Mouse (Mus musculus) liver, embryonic 13.5 days (tissue): ENCODE measurements around the gene Eipr1. TPM values are rescaled to one million over a fixed set of nuclear protein-coding genes. Genes with fewer than 3 reads are reported as not detected.

Experiments used
- ATAC-seq: fragments of 200-750 bp; cut with Nextera tagmentation; 2 replicates; pipeline ENCODE4 v1.8.0; 2017; ENCODE audit warnings: low read depth, mild to moderate bottlenecking, moderate number of reproducible peaks, moderate library complexity
- DNase-seq: peaks from one replicate; pipeline ENCODE4 v3.0.0; 2022
- H3K27ac ChIP-seq: fragments of 300-500 bp; sonication (generic); 2 replicates; pipeline ENCODE4 v1.5.1; 2015; ENCODE audit warnings: moderate library complexity, mild to moderate bottlenecking, inconsistent platforms
- H3K27me3 ChIP-seq: fragments of 300-500 bp; sonication (generic); 2 replicates; pipeline ENCODE4 v1.6.1; 2015; ENCODE audit warnings: mild to moderate bottlenecking, inconsistent platforms
- H3K36me3 ChIP-seq: fragments of 300-500 bp; sonication (generic); 2 replicates; pipeline ENCODE4 v1.6.1; 2015; ENCODE audit warnings: mild to moderate bottlenecking, inconsistent platforms
- H3K4me1 ChIP-seq: fragments of 300-500 bp; sonication (generic); replicated peaks from 2 replicates; pipeline ENCODE4 v1.6.1; 2015; ENCODE audit warnings: inconsistent platforms
- H3K4me2 ChIP-seq: fragments of 300-500 bp; sonication (generic); 2 replicates; pipeline ENCODE4 v1.6.1; 2015; ENCODE audit warnings: inconsistent platforms, mild to moderate bottlenecking, moderate library complexity
- H3K4me3 ChIP-seq: fragments of 300-500 bp; sonication (generic); replicated peaks from 2 replicates; pipeline ENCODE4 v1.5.1; 2015; ENCODE audit warnings: mild to moderate bottlenecking, inconsistent platforms
- H3K9ac ChIP-seq: fragments of 300-500 bp; sonication (generic); 2 replicates; pipeline ENCODE4 v1.6.1; 2015; ENCODE audit warnings: mild to moderate bottlenecking, inconsistent platforms
- H3K9me3 ChIP-seq: fragments of 300-500 bp; sonication (generic); replicated peaks from 2 replicates; pipeline ENCODE4 v1.6.1; 2016; ENCODE audit warnings: inconsistent platforms
- WGBS: fragments of 180-500 bp; shearing (Covaris S2); methylation state at CpG from one replicate; pipeline ENCODE4 v1.1.7; 2015; ENCODE audit not compliant: insufficient replicate concordance; 5-methylcytosine and 5-hydroxymethylcytosine counted together
- polyA plus RNA-seq: library from polyadenylated mRNA; unstranded; fragments of >200 nt; fragmentation: Nextera tagmentation; extraction: Ambion mirVana; gene quantifications from 2 replicates; pipeline ENCODE4 v1.2.1, GENCODE M21; 2015

The Eipr1 gene
- polyA plus RNA-seq, 1 experiment from 2014 or later = 32.8 TPM

GRCm38 (mm10) chr12:28859495-28860263 lies 108.1 kb downstream of the Eipr1 start:
- 74% methylated on average over 11 of the region's 11 CpGs for WGBS
- no peak overlapping the region for H3K4me2 ChIP-seq
- peaks cover 3% of the 10 kb centered on the region; the same call in 1 of the 2 replicates for H3K36me3 ChIP-seq
- no peak overlapping the region for H3K9ac ChIP-seq
- no peaks in the 10 kb centered on the region for H3K4me1 ChIP-seq
- DNase-seq (no peak), ATAC-seq (no peak)
- H3K27ac ChIP-seq = no peak overlapping the region
- no peaks in the 10 kb centered on the region for H3K9me3 ChIP-seq
- H3K27me3 ChIP-seq = no peaks in the 10 kb centered on the region
- no peak overlapping the region for H3K4me3 ChIP-seq

DNA sequence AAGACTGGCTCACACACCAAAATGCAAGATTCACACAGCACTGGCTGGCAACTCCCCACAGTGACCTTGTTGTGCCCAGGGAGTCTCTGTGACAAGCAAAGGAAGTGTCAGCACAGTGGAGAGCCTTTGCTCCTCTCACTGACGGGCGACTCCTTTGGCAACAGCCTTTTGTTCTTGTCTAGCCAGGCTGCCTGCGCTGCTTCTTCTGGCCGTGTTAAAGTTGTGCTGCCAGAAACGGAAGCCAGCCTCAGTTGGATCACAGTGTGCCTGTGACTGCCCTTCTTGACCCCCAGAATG lies 108.6 kb downstream of the Eipr1 start:
- H3K4me3 ChIP-seq = no peak overlapping the region
- no peak overlapping the region for H3K4me2 ChIP-seq
- no peak overlapping the region for H3K9ac ChIP-seq
- no peaks in the 10 kb centered on the region for H3K4me1 ChIP-seq
- no peaks in the 10 kb centered on the region for H3K9me3 ChIP-seq
- DNase-seq (no peak), ATAC-seq (no peak)
- H3K27ac ChIP-seq = no peak overlapping the region
- no peaks in the 10 kb centered on the region for H3K27me3 ChIP-seq
- peaks cover 8% of the 10 kb centered on the region for H3K36me3 ChIP-seq
- 77% methylated on average over 5 of the region's 5 CpGs for WGBS

- DNase-seq = no peak
- 83% methylated on average over 12 of the region's 12 CpGs for WGBS
- H3K9ac ChIP-seq = no peak overlapping the region
Measured at GRCm38 (mm10) chr12:28863260-28863659, 111.7 kb downstream of the Eipr1 start.

GRCm38 (mm10) chr12:28866121-28866520 lies 114.5 kb downstream of the Eipr1 start:
- Histone ChIP-seq H3K36me3 (peaks cover 23% of the 10 kb centered on the region), H3K4me1 (no peaks in the 10 kb centered on the region), H3K4me3 (no peak overlapping the region), H3K27ac (no peak overlapping the region), H3K4me2 (no peak overlapping the region), H3K9ac (no peak overlapping the region), H3K27me3 (no peaks in the 10 kb centered on the region), H3K9me3 (no peaks in the 10 kb centered on the region)
- WGBS = 79% methylated on average over 1 of the region's 1 CpGs
- no peak for ATAC-seq
- DNase-seq = no peak

More at GRCm38 (mm10) chr12:28863260-28863659, 111.7 kb downstream of the Eipr1 start:
- H3K4me3 ChIP-seq = no peak overlapping the region
- no peak for ATAC-seq
- no peaks in the 10 kb centered on the region for H3K27me3 ChIP-seq
- H3K4me2 ChIP-seq = no peak overlapping the region
- no peaks in the 10 kb centered on the region for H3K9me3 ChIP-seq
- H3K4me1 ChIP-seq = no peaks in the 10 kb centered on the region
- peaks cover 18% of the 10 kb centered on the region for H3K36me3 ChIP-seq
- H3K27ac ChIP-seq = no peak overlapping the region

GRCm38 (mm10) chr12:28868794-28869193 lies 117.2 kb downstream of the Eipr1 start:
- Histone ChIP-seq H3K36me3 (peaks cover 23% of the 10 kb centered on the region), H3K27ac (no peak overlapping the region), H3K4me3 (no peak overlapping the region), H3K4me2 (no peak overlapping the region), H3K9ac (no peak overlapping the region), H3K4me1 (no peaks in the 10 kb centered on the region), H3K9me3 (no peaks in the 10 kb centered on the region), H3K27me3 (no peaks in the 10 kb centered on the region)
- DNase-seq (no peak), ATAC-seq (no peak)
- WGBS = 81% methylated on average over 4 of the region's 4 CpGs

DNA sequence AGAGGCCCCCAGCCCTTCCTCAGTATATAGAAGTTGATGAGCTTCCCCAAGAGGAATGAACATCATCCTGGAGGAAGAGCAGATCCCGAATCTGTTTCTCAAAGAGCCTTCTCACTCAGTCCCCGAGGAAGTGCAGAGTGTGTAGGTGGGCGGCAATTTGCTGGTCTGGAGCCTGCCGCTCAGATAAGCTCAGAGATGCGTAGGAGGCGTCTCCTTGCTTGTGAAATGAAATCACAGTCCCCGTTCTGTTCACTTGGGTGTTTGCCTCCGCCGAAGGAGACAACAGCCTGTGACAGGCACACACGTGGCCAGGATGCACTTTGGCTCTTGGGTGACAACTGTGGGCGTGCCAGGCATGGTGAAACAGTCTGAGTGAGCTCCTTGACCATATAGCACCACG lies 120.7 kb downstream of the Eipr1 start:
- no peak overlapping the region for H3K9ac ChIP-seq
- no peaks in the 10 kb centered on the region for H3K27me3 ChIP-seq

GRCm38 (mm10) chr12:28874781-28875251 lies 123.2 kb downstream of the Eipr1 start:
- H3K4me2 ChIP-seq = no peak overlapping the region
- DNase-seq = no peak
- H3K9me3 ChIP-seq = no peaks in the 10 kb centered on the region
- no peak for ATAC-seq
- no peaks in the 10 kb centered on the region for H3K27me3 ChIP-seq
- H3K4me1 ChIP-seq = no peaks in the 10 kb centered on the region
- H3K27ac ChIP-seq = no peak overlapping the region
- WGBS = 76% methylated on average over 8 of the region's 8 CpGs
- no peaks in the 10 kb centered on the region for H3K36me3 ChIP-seq
- no peak overlapping the region for H3K4me3 ChIP-seq
- H3K9ac ChIP-seq = no peak overlapping the region

More for the DNA sequence above, 120.7 kb downstream of the Eipr1 start:
- no peak overlapping the region for H3K27ac ChIP-seq
- WGBS = 68% methylated on average over 12 of the region's 12 CpGs
- ATAC-seq = no peak
- H3K4me2 ChIP-seq = no peak overlapping the region
- peaks cover 9% of the 10 kb centered on the region; the same call in 1 of the 2 replicates for H3K36me3 ChIP-seq
- H3K4me1 ChIP-seq = no peaks in the 10 kb centered on the region
- no peak for DNase-seq
- no peaks in the 10 kb centered on the region for H3K9me3 ChIP-seq
- H3K4me3 ChIP-seq = no peak overlapping the region

GRCm38 (mm10) chr12:28875471-28875870 lies 123.9 kb downstream of the Eipr1 start:
- Histone ChIP-seq H3K36me3 (no peaks in the 10 kb centered on the region), H3K4me2 (no peak overlapping the region), H3K27me3 (no peaks in the 10 kb centered on the region), H3K9ac (no peak overlapping the region), H3K4me3 (no peak overlapping the region), H3K9me3 (no peaks in the 10 kb centered on the region), H3K27ac (no peak overlapping the region), H3K4me1 (no peaks in the 10 kb centered on the region)
- ATAC-seq (no peak), DNase-seq (no peak)
- WGBS = 77% methylated on average over 8 of the region's 8 CpGs

DNA sequence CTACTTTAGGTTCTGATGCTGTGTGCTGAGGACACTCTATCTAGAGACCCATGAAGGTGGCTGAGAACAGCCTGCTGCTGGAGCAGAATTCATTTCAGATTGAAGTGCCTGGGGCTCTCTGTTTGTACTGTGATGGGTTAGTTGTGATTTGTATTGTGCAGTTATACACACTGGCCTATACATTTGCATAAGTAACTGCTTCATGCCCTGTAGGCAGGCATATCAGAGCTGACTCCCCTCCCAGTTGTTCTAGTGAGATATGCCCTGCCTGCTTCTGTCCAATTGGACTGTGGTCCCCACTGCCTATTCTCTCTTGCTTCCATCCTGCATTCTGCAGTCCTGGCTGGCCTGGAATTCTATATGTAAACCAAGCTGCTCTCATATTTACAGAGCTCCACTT lies 128.9 kb downstream of the Eipr1 start:
- Histone ChIP-seq H3K9me3 (no peaks in the 10 kb centered on the region), H3K36me3 (no peaks in the 10 kb centered on the region), H3K9ac (no peak overlapping the region), H3K27ac (no peak overlapping the region), H3K27me3 (no peaks in the 10 kb centered on the region), H3K4me1 (no peaks in the 10 kb centered on the region), H3K4me2 (no peak overlapping the region), H3K4me3 (no peak overlapping the region)
- DNase-seq (no peak), ATAC-seq (no peak)

DNA sequence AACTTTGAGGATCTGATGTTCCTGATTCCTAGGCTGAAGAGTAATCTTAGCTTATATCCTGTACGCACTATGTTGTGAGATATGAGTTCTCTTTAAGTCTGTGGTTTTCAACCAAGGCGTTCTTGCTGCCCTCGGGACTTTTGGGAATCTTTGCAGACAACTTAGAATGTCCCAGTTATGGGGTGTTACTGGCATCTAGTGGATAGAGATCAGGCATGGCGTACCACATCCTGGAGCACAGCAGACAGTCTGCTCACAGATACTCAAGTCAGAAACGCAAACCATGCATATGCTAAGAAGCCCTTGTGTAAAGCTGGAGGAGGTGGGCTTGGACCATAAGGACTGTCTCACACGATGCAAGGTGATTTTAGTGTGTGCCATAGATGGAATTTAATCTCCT lies 136.1 kb downstream of the Eipr1 start:
- no peaks in the 10 kb centered on the region for H3K27me3 ChIP-seq
- DNase-seq = no peak
- H3K4me2 ChIP-seq = no peak overlapping the region
- no peak overlapping the region for H3K4me3 ChIP-seq
- no peaks in the 10 kb centered on the region for H3K4me1 ChIP-seq
- no peak overlapping the region for H3K9ac ChIP-seq
- H3K36me3 ChIP-seq = no peaks in the 10 kb centered on the region
- 70% methylated on average over 6 of the region's 6 CpGs for WGBS
- ATAC-seq = no peak
- no peak overlapping the region for H3K27ac ChIP-seq
- no peaks in the 10 kb centered on the region for H3K9me3 ChIP-seq

GRCm38 (mm10) chr12:28889068-28889674 lies 137.6 kb downstream of the Eipr1 start:
- Histone ChIP-seq H3K27ac (no peak overlapping the region), H3K9me3 (no peaks in the 10 kb centered on the region), H3K36me3 (no peaks in the 10 kb centered on the region), H3K9ac (no peak overlapping the region), H3K4me2 (no peak overlapping the region), H3K4me3 (no peak overlapping the region), H3K27me3 (no peaks in the 10 kb centered on the region), H3K4me1 (no peaks in the 10 kb centered on the region)
- ATAC-seq (no peak), DNase-seq (no peak)
- WGBS = 51% methylated on average over 7 of the region's 7 CpGs

DNA sequence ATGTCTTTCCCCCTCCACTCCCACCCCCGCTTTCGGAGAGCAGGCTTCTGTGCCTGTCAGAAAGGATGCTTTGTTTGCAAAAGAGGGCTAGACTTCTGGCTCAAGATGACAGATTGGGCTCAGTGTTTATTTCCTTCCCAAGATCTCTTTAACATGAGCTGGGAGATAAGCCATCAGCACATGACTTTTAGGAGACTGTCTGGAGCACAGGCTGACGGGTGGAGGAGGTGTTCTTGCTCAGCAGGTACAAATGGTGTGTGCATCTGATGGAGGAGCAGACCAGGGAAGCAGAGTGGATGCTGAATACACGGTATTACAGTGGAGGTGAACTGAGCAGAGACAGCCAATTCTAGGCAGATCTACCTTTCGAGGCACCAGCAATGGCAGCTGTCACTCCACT lies 139.9 kb downstream of the Eipr1 start:
- no peak overlapping the region for H3K4me2 ChIP-seq
- H3K27ac ChIP-seq = no peak overlapping the region
- ATAC-seq (no peak), DNase-seq (no peak)
- H3K4me1 ChIP-seq = no peaks in the 10 kb centered on the region
- H3K36me3 ChIP-seq = no peaks in the 10 kb centered on the region
- H3K9me3 ChIP-seq = no peaks in the 10 kb centered on the region
- WGBS = 50% methylated on average over 5 of the region's 5 CpGs
- H3K9ac ChIP-seq = no peak overlapping the region
- no peak overlapping the region for H3K4me3 ChIP-seq
- H3K27me3 ChIP-seq = no peaks in the 10 kb centered on the region
